Mouse (Mus musculus): ENCODE data around the gene Gm16253.
A peak's percentile ranks its signal among the peaks of the same experiment; 100 is the strongest.

Gene Gm16253

GRCm38 (mm10) chr3:96573611-96574511 lies 2.9 kb upstream of the Gm16253 start:
- no peak for DNase-seq (ENCODE audit: low spot score in 2 of 2)

GRCm38 (mm10) chr3:96575272-96575984 lies 1.4 kb upstream of the Gm16253 start:
- DNase-seq (ENCODE audit: low spot score in 2 of 2), result no peak

GRCm38 (mm10) chr3:96576005-96576658 lies 652 bp upstream of the Gm16253 start:
- no peak for DNase-seq (ENCODE audit: low spot score in 2 of 2)

- no peak for DNase-seq (ENCODE audit: low spot score in 2 of 2)
Measured at GRCm38 (mm10) chr3:96577566-96577965, 782 bp downstream of the Gm16253 start.

- no peak for DNase-seq (ENCODE audit: low spot score in 2 of 2)
Measured at GRCm38 (mm10) chr3:96578561-96579238, 1.9 kb downstream of the Gm16253 start.

- DNase-seq (ENCODE audit: low spot score in 2 of 2), result no peak
Measured at GRCm38 (mm10) chr3:96579239-96579750, 2.5 kb downstream of the Gm16253 start.

GRCm38 (mm10) chr3:96579885-96580454 lies 3.2 kb downstream of the Gm16253 start:
- DNase-seq (ENCODE audit: low spot score in 2 of 2), result peak; percentile 85 to 95

- no peak for DNase-seq (ENCODE audit: low spot score in 2 of 2)
Measured at GRCm38 (mm10) chr3:96581141-96581540, 4.4 kb downstream of the Gm16253 start.

GRCm38 (mm10) chr3:96581771-96582515 lies 5.2 kb downstream of the Gm16253 start:
- no peak for DNase-seq (ENCODE audit: low spot score in 2 of 2)

- no peak for DNase-seq (ENCODE audit: low spot score in 2 of 2)
Measured at GRCm38 (mm10) chr3:96583386-96583785, 6.6 kb downstream of the Gm16253 start.

- DNase-seq (ENCODE audit: low spot score in 2 of 2), result no peak
Measured at GRCm38 (mm10) chr3:96590657-96591056, 13.9 kb downstream of the Gm16253 start.

GRCm38 (mm10) chr3:96593374-96593773 lies 16.6 kb downstream of the Gm16253 start:
- DNase-seq (ENCODE audit: low spot score in 2 of 2), result no peak

GRCm38 (mm10) chr3:96593790-96594560 lies 17.2 kb downstream of the Gm16253 start, which contains the start of gene Polr3gl:
Gene Polr3gl (minus strand): TSS chr3:96594181.
- DNase-seq (ENCODE audit: low spot score in 2 of 2), result peak; percentile 91 to 92

- DNase-seq (ENCODE audit: low spot score in 2 of 2), result no peak
Measured at GRCm38 (mm10) chr3:96594851-96595250, 18.1 kb downstream of the Gm16253 start.

- no peak for DNase-seq (ENCODE audit: low spot score in 2 of 2)
Measured at GRCm38 (mm10) chr3:96595661-96596060, 18.9 kb downstream of the Gm16253 start.

GRCm38 (mm10) chr3:96596228-96596707 lies 19.5 kb downstream of the Gm16253 start, which contains the start of gene Ankrd34a:
Gene Ankrd34a (plus strand): TSS chr3:96596636.
- DNase-seq (ENCODE audit: low spot score in 2 of 2), result peak; percentile 53 to 65

GRCm38 (mm10) chr3:96596855-96597254 lies 20.1 kb downstream of the Gm16253 start:
- no peak for DNase-seq (ENCODE audit: low spot score in 2 of 2)

GRCm38 (mm10) chr3:96597435-96597891 lies 20.7 kb downstream of the Gm16253 start:
- DNase-seq (ENCODE audit: low spot score in 2 of 2), result peak; percentile 32 to 41
